Mouse (Mus musculus) adrenal gland, postnatal 14 days (tissue): ENCODE measurements around the gene Cmip. TPM values are rescaled to one million over a fixed set of nuclear protein-coding genes. Genes with fewer than 3 reads are reported as not detected.
"Not testable (repeated sequence)": the region's sequence is repeated elsewhere in the genome, so short reads cannot be mapped to it uniquely, and the experiment has no call there.

Source experiments
- DNase-seq: peaks from one replicate; pipeline ENCODE4 v3.0.0; 2021; ENCODE audit warnings: mixed read lengths
- total RNA-seq: library from RNA; stranded (reverse); gene quantifications from 2 replicates; pipeline ENCODE4 v1.2.3, GENCODE M21; 2021

Gene Cmip
- total RNA-seq, 1 experiment from 2014 or later: 96.2 TPM

GRCm38 (mm10) chr8:117421838-117422237, 165.0 kb downstream of the Cmip start:
- DNase-seq: no peak

GRCm38 (mm10) chr8:117422343-117422742, 165.5 kb downstream of the Cmip start:
- no peak for DNase-seq

GRCm38 (mm10) chr8:117423029-117423428, 166.2 kb downstream of the Cmip start:
- peak; percentile 79 for DNase-seq

GRCm38 (mm10) chr8:117427816-117428215, 171.0 kb downstream of the Cmip start:
- DNase-seq: not testable (repeated sequence)

- DNase-seq: no peak
Measured at GRCm38 (mm10) chr8:117428524-117429162, 171.8 kb downstream of the Cmip start.

GRCm38 (mm10) chr8:117430624-117431023, 173.8 kb downstream of the Cmip start:
- DNase-seq: no peak

- no peak for DNase-seq
Measured at GRCm38 (mm10) chr8:117431554-117431953, 174.7 kb downstream of the Cmip start.

- no peak for DNase-seq
Measured at GRCm38 (mm10) chr8:117432111-117432510, 175.2 kb downstream of the Cmip start.

GRCm38 (mm10) chr8:117433968-117434367, 177.1 kb downstream of the Cmip start:
- DNase-seq: peak; percentile 55

GRCm38 (mm10) chr8:117436786-117437185, 179.9 kb downstream of the Cmip start:
- DNase-seq: no peak

GRCm38 (mm10) chr8:117437616-117438015, 180.8 kb downstream of the Cmip start:
- peak; percentile 26 for DNase-seq

GRCm38 (mm10) chr8:117440317-117440716, 183.5 kb downstream of the Cmip start:
- no peak for DNase-seq

GRCm38 (mm10) chr8:117440759-117441158, 183.9 kb downstream of the Cmip start:
- no peak for DNase-seq

GRCm38 (mm10) chr8:117445507-117445906, 188.6 kb downstream of the Cmip start:
- DNase-seq: no peak

GRCm38 (mm10) chr8:117446344-117446997, 189.6 kb downstream of the Cmip start:
- DNase-seq: no peak

- no peak for DNase-seq
Measured at GRCm38 (mm10) chr8:117451072-117451471, 194.2 kb downstream of the Cmip start.

GRCm38 (mm10) chr8:117453974-117454373, 197.1 kb downstream of the Cmip start:
- no peak for DNase-seq

- peak; percentile 67 for DNase-seq
Measured at GRCm38 (mm10) chr8:117454516-117455116, 197.8 kb downstream of the Cmip start.

- DNase-seq: no peak
Measured at GRCm38 (mm10) chr8:117455701-117456100, 198.8 kb downstream of the Cmip start.

GRCm38 (mm10) chr8:117458440-117458839, 201.6 kb downstream of the Cmip start:
- DNase-seq: no peak

GRCm38 (mm10) chr8:117462701-117463284, 205.9 kb downstream of the Cmip start:
- no peak for DNase-seq

- DNase-seq: peak; percentile 51
Measured at GRCm38 (mm10) chr8:117464525-117464924, 207.7 kb downstream of the Cmip start.

GRCm38 (mm10) chr8:117465250-117465649, 208.4 kb downstream of the Cmip start:
- peak; percentile 81 for DNase-seq
